Mouse (Mus musculus): ENCODE data around the gene Clic6.

DNA sequence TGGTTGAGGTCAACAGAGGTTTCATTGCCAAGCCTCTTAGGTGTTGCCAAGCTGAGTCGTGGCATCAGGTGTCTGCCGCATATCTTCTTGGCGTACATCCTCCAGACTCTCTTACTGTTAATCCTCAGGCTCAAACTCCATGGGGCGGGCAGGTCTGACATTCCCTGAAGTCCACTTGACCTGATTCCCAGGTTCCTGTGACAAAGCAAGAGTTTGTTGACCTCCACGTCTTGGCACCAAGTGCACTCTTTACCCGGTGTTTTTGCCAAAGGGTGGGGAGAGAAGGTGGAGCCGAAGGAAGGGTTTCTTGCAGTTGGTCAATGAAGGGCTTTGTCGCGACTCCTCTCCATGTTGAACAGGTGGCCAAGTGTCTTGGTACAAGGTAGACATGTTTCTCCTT, 63.1 kb downstream of the Clic6 start:
- TF ChIP-seq MAX (IDR thresholded peaks at IDR 0.05; ENCODE audit: low read depth): no peak
- TF ChIP-seq TCF12 (IDR thresholded peaks at IDR 0.05; ENCODE audit: insufficient read depth, poor library complexity, severe bottlenecking): no peak
- TF ChIP-seq USF1 (IDR thresholded peaks at IDR 0.05; ENCODE audit: low read depth): no peak
- no peak for TF ChIP-seq POLR2AphosphoS2 (IDR thresholded peaks at IDR 0.05; ENCODE audit: insufficient read length, low read depth)
- no peak for TF ChIP-seq MYOG (IDR thresholded peaks at IDR 0.05; ENCODE audit: control insufficient read depth in 1 of 3, insufficient read depth in 1 of 3, insufficient read length in 2 of 3, low read depth in 2 of 3)
- TF ChIP-seq POLR2A (IDR thresholded peaks at IDR 0.05; ENCODE audit: insufficient read length, low read depth): no peak
- TF ChIP-seq SRF (IDR thresholded peaks at IDR 0.05; ENCODE audit: control insufficient read depth, insufficient read length, low read depth): no peak
- TF ChIP-seq MYOD1 (IDR thresholded peaks at IDR 0.05; ENCODE audit: control insufficient read depth in 1 of 3, insufficient read length in 2 of 3, low read depth in 2 of 3): no peak
- no peak for TF ChIP-seq E2F4 (IDR thresholded peaks at IDR 0.05; ENCODE audit: insufficient read depth)
- TF ChIP-seq CEBPB (IDR thresholded peaks at IDR 0.05; ENCODE audit: insufficient read depth, poor library complexity, severe bottlenecking): no peak

Data from myocyte (in vitro differentiated cells).